Mouse (Mus musculus): Measurements from ENCODE around the gene Zfp462.
"Not testable (repeated sequence)": the region's sequence is repeated elsewhere in the genome, so short reads cannot be mapped to it uniquely, and the experiment has no call there.

Zfp462 gene

GRCm38 (mm10) chr4:54953657-54954395, 9.0 kb downstream of the Zfp462 start:
- DNase-seq: no peak

DNA sequence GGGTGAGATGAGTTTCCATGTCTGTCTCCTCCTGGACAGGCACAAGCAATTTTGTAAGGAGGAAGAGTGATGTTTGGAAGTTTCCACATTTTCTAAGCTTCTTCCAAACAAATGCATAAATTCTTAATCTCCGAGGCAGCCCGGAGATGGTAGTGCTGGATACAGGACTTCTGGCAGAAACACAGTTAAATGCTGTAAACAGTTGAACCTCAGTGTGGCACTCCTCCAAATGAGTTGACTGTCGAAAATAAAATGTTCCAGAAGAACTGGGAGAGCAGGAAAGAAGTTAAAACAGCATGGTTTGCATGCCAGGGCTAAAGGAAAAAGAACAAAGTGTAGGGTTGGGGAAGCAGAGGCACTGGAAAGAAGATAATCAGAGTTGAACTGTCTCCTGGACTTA, 9.6 kb downstream of the Zfp462 start:
- no peak for DNase-seq

- DNase-seq: no peak
Observed at GRCm38 (mm10) chr4:54960776-54961175, 15.9 kb downstream of the Zfp462 start.

DNA sequence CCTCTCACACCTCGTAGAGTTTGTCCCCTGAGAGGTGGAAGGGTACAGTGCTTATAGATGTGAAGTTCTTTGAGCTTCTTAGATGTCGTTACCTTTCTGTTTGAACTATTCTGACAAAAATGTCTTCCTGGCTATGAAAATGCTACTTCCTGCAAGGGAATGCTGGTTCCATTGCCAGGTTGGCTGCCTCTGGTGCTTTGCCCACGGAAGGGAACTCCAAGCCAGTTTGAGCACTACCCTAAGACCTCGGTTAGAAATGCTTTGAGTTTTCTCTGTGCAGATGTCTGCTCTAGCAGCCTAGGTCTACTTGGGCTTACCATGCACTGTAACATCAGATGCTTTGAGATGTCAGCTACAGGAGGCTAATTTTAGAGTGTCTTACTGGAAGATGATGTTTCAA, 17.3 kb downstream of the Zfp462 start:
- DNase-seq: no peak

- DNase-seq: no peak
Observed at GRCm38 (mm10) chr4:54963551-54963950, 18.7 kb downstream of the Zfp462 start.

GRCm38 (mm10) chr4:54965169-54965695, 20.4 kb downstream of the Zfp462 start:
- DNase-seq: no peak

- no peak for DNase-seq
Observed at GRCm38 (mm10) chr4:54966161-54966806, 21.4 kb downstream of the Zfp462 start.

DNA sequence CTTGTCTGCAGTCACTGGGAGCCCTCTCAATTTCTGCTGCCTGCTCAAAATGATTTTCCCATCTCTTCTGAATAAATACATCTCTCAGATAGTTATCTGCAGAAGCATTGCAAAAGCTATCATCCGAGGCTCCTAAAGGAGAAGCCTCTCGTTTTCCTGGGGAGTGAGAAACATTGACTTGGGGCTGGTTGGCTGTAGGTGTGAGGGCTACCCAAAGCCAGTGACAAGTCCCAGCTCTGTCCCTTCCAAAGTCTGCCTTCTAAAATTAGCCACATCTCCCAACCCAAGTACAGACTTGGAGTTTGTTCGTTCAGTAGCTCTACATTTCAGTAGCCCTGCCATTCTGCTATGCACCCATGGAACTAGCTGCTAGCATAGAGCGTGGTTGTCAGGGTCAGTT, 22.3 kb downstream of the Zfp462 start:
- no peak for DNase-seq

GRCm38 (mm10) chr4:54967721-54968120, 22.9 kb downstream of the Zfp462 start:
- DNase-seq: no peak

- no peak for DNase-seq
Observed at GRCm38 (mm10) chr4:54969671-54970295, 24.9 kb downstream of the Zfp462 start.

DNA sequence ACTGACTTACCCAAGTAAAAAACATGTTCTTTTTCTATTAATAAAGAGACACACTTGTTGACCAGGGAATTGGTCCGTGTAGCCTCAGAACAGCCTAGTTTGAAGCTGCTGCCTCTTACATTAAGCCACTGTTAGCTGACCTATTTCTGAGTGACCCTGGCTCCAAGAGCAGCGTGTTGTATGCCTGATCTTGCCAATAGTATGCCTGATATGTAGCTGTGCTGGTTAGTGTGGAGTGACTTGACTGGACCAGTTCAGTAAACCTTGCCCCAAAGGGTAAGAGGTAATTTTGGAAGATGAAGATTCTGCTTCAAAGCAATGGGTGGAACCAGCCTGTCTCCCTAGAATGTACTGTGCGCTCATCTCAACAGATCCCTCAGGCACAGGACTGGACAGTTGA, 26.5 kb downstream of the Zfp462 start:
- no peak for DNase-seq

- DNase-seq: no peak
Observed at GRCm38 (mm10) chr4:54972096-54972495, 27.2 kb downstream of the Zfp462 start.

- DNase-seq: no peak
Observed at GRCm38 (mm10) chr4:54972827-54973560, 28.1 kb downstream of the Zfp462 start.

GRCm38 (mm10) chr4:54979771-54980472, 35.1 kb downstream of the Zfp462 start:
- no peak for DNase-seq

GRCm38 (mm10) chr4:54984502-54984901, 39.7 kb downstream of the Zfp462 start:
- DNase-seq: no peak

- DNase-seq: no peak
Observed at GRCm38 (mm10) chr4:54986671-54987070, 41.8 kb downstream of the Zfp462 start.

DNA sequence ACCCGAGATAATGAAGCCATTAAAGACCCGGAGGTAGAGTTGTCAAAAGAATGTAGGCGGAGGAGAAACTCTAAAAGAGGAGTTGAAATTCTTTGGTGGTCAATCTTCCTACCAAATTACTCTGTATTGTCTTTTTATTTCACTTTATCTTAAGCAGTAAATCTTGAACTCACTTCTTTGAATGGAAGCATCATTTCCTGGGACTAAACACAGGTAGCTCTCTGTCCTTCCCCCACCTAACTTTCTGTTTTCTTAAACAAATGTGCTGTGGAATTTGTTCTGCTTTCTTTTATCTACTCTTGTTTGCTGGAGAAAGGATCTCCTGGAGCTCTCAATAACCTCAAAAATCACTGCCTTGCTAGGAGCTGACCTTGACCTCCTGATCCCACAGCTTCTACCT, 42.4 kb downstream of the Zfp462 start:
- DNase-seq: no peak

DNA sequence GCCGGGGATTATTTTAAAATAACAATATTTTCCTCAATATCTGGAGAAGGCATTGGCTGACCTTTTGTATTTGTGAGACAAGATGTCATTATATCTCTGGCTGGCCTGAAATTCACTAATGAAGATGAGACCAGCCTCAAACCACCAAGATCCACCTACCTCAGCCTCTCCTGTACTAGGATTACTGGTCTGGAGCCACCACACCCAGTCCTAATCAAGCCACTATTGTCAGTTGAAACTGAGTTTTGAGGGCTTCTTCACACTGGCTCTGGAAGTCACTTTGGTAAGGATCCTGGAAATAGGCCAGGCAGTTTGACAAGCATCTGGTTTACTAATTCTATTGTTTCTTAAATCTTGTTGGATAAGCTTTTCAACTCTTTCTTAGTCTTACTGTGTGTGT, 43.1 kb downstream of the Zfp462 start:
- no peak for DNase-seq

DNA sequence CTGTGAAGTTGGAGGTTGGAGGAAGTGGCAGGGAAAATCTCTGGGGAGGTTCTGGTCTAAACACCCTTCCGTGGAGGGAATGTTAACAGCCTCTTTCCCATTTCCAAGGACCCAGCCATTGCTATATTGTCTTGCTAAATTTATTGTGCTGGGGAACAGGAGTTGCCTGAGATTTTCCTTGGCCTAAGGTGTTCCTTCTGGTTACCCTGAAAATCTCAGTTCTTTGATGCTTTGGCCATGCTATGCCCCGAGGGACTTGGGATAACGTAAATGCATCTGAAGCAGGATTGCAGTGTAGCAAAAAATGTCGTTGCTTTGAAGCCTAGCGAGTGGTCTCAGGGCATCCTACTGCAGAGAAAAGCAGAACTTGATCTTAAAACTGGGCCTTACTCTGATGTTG, 47.1 kb downstream of the Zfp462 start:
- no peak for DNase-seq

DNA sequence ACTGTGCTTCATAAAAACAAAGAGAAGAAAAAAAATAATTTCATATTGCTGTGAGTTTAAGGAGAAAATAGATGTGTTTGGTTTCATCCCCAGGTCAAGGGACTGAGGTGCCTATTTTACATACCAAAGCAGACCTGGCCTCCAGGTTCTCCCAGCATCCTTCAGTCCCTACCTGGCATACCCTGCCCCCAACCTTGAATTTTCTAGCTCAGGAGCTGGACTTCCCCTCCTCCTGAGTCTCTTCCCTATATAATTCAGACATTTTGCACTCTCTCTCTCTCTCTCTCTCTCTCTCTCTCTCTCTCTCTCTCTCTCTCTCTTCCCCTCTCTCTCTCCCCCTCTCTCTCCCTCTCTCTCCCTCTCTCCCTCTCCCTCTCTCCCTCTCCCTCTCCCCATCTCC, 48.2 kb downstream of the Zfp462 start:
- not testable (repeated sequence) for DNase-seq

GRCm38 (mm10) chr4:54995258-54995657, 50.4 kb downstream of the Zfp462 start:
- no peak for DNase-seq

DNA sequence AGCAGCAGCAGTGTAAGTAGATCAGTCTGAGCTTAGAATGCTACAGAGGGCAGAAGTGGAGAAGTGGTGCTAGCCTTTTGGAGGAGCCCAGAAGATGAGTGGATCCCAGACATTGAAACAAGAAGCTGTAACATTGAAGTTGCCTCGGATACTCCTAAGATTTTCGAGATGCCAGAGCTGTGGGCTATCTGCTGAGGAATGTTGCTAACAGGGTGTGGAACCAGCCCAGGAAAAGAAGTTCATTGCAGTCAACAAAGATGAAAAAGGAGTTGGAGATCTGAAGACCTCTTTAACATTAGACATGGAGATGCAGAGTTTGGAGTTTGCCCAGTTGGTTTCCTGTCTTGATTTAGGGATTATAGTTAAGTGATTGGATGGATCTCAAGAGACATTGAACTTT, 51.2 kb downstream of the Zfp462 start:
- DNase-seq: no peak
